Mouse (Mus musculus) testis, adult 2 months (tissue): ENCODE results near the gene E2f6.

Experiments used
- CTCF ChIP-seq: fragments of 200-500 bp; IDR thresholded peaks from 2 replicates; pipeline ENCODE4 v1.5.1; 2012; ENCODE audit warnings: low read depth, mild to moderate bottlenecking, inconsistent platforms, low read length, moderate library complexity; ENCODE audit not compliant: control insufficient read depth, insufficient read depth, insufficient replicate concordance
- POLR2A ChIP-seq: fragments of 200-500 bp; IDR thresholded peaks from 2 replicates; pipeline ENCODE4 v1.6.1; 2012; ENCODE audit warnings: low read depth, mild to moderate bottlenecking, inconsistent platforms, low read length, moderate library complexity; ENCODE audit not compliant: control insufficient read depth

GRCm38 (mm10) chr12:16886354-16886753, 75.6 kb downstream of the E2f6 start:
- TF ChIP-seq CTCF, result no peak
- TF ChIP-seq POLR2A, result no peak
